Mouse (Mus musculus) activated CD4-positive, CD25-positive, alpha-beta regulatory T cell, adult 4 months (primary cell): Measurements from ENCODE around the gene Sox12. TPM values are rescaled to one million over a fixed set of nuclear protein-coding genes. Genes with fewer than 3 reads are reported as not detected.
"Not testable (repeated sequence)": the region's sequence is repeated elsewhere in the genome, so short reads cannot be mapped to it uniquely, and the experiment has no call there.

ENCODE experiments used
- ATAC-seq: one replicate; pipeline ENCODE4 v1.8.0; 2017
- polyA plus RNA-seq, 2 experiments: library from polyadenylated mRNA; unstranded; fragments of 100-300 nt; shearing (Covaris generic); gene quantifications; one replicate each; pipeline ENCODE4 v1.2.1; 2017

The Sox12 gene
- under 1 TPM; 0.30 to 0.33 TPM for polyA plus RNA-seq

DNA sequence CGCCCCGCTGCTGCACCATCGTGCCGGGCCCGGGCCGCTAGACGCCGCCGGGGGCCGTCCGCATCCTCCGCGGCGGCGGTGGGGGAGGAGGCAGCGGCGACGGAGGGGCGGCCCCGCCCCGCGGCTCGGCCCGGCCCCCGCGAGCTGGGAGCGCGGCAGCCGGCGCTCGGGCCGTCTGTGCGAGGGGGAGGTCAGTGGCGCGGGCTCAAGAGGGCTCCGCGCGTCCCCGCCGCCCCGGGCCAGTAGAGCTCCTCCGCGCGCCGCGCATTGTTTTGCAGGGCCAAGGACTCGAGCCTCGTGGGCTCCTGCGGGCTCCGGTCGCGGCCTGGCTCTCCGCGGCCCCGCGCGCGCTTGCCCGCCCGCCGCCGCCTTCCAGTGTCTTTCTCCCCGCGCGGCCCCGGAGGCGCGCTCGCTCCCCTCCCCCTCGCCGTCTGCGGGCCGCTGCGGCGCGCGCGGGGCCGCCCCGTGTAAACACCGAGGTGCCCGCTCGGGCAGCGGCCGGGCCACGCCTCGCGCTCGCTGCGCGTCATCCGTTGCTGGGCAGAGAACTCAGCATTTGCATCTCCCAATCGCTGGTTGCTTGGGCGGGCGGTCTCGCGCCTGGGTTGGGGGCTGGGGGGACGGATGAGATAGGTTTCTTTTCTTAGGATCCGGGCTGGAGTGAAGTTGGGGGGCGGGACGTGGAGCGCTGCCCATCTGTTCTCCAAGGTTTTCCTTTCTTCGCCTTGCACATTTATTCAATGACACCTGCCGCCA lies at the start of gene Sox12:
TSS of gene Sox12 (minus strand) at position 384 of the 756 bp plus-strand sequence.
- ATAC-seq = peak; percentile 70

GRCm38 (mm10) chr2:152447461-152447860 lies 49.6 kb upstream of the Sox12 start:
- no peak for ATAC-seq

DNA sequence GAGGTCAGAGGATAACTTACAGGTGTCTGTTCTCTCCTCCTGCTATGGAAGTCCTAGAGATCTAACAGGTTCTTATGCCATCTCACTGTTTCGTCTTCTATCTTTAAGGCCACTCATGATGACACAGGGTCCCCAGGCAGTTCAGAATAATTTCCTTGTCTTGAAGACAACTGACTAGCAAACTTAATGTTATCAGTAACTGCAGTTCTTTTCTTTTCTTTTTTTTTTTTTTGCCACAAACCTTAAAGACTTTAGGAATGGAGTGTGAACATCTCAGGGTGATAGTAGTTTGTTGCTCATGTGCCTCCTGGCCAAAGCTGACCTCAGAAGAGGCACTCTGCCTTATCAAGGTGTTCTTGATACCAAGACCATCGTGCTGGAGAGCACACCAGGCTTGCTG lies 48.8 kb upstream of the Sox12 start:
- ATAC-seq = no peak

GRCm38 (mm10) chr2:152443281-152443680 lies 45.4 kb upstream of the Sox12 start:
- no peak for ATAC-seq

DNA sequence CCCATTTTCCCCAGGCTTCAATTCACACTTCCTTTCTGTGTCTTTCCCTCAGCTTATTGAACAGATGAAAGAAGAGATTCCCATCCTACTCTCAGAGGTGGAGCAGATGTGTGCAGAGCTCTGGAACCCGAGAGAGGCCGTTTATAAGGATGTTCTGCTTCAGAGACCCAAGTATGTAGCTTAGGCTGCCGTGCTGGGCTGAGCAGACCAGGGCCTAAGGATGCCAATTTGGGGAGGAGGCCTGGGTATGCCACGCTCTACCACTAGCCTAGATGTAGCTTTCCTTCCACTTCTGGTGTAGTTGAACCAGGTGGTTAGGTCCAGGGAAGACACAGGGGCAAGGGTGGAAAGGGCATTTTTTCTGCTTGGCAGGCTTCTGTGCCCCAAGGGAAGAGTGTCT lies 44.5 kb upstream of the Sox12 start:
- ATAC-seq = no peak

- ATAC-seq = no peak
These were observed 42.0 kb upstream of the Sox12 start for GRCm38 (mm10) chr2:152439833-152440232.

DNA sequence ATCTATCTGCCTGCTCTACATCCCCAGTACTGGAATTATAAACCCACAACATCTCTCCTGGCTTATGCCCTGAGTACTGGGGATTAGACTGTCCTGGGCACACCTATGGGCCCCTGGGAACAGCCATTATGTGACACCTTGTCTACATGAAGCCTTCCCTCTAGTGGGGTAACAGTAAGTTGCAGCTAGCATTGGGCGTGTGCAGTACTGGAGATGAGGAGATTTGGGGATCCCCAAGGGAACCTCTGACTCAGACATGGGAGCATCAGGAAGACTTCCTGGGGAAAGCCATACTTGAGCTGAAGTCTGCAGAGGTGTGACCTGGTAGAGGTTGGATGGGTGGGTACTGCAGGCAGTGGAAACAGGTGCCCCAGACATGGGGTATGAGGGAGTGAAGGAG lies 41.1 kb upstream of the Sox12 start:
- ATAC-seq = no peak

- peak; percentile 65 for ATAC-seq
These were observed 39.4 kb upstream of the Sox12 start for GRCm38 (mm10) chr2:152436983-152437860.

DNA sequence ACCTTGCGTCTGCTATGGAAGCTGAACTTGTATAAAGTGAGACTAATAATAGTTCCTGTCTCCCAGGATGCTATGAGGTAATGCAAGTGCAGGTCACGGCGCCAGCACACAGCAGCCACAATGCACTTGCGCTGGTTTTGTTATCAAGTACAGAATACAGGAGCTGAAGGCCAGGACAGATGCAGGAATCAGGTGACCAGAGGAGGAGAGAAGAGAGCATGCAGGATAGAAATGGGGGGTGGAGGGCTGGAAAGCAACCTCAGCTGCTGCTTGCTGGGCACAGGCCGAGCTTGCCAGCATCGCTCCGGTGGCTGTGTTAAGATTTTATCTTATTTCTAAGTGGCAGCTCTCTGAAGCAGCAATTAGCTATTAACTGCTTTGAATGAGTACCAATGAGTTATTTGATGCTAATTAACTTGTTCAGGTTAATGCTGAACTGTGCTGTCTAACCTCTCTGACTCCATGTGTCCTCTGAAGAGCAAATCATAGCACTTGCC lies 38.6 kb upstream of the Sox12 start:
- ATAC-seq = no peak

DNA sequence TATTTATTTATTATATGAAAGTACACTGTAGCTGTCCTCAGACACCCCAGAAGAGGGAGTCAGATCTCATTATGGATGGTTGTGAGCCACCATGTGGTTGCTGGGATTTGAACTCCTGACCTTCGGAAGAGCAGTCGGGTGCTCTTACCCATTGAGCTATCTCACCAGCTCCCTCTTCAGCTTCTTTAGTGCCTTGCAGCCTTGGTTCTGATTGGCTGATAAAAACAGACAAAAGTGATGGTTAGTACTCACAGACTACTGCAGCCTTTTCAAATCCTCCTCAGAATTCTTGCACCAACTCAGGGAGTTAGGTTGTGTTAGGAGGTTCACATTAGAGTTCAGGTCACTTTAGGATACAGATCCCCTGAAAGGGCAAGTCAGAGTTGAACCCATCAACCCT lies 30.6 kb upstream of the Sox12 start:
- not testable (repeated sequence) for ATAC-seq

DNA sequence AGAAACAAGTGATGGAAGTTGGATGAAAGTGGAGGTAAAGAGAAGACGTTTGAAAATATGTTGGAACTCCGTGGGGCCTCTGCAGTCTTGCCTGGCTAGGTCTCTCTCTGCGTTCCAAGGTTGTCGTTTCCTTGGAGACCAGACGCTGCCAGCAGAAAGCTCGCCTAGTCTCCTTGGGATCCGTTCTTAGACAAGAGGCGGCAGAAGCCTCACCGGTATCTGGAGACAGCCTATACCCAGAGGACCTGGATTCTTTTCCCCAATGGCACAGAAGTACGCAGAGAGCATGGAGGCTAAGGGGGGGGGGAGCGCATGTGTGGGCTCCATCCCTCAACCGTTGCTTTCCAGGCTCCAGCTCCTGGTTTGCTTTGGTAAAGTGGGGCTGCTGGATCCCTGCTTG lies 29.6 kb upstream of the Sox12 start:
- no peak for ATAC-seq

DNA sequence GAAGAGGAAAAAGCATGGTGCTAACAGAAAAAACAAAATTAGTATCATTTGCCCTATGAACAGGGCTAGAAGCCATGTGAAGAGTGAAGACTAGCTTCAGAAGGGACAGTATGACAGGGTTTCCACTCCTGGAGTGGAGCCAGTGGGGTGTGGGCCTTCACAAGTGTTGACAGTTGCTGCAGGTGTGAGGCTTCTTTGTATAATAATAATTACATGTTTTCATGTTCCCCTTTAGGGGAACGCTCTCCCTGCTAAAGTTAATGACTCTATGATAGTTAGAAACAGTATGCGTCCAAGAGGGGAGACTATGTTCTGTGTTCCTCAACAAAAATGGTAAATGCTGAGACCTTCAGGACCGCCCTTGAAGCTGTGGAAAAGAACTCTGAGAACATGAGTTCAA lies 17.9 kb upstream of the Sox12 start:
- no peak for ATAC-seq

DNA sequence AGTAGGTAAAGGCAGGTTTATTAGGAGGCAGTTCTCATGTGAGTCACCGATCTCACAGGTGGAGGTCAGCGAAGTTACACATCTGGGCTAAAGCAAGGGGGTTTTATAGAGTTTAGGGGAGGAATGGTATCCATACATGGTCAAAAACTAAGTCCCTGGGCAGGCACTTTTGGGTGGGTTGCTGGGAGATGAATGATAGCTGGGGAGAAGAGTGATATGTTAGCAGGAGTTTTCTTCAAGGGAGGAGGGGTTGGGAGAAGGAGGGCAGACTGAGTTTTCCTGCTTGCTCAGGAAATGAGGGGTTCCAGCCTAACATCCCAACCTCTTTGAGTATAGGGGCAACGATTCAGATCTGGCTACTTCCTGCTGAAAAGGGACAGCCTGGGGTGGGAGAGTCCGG lies 17.4 kb upstream of the Sox12 start, which contains the start of gene 6820408C15Rik:
TSS of gene 6820408C15Rik (plus strand) at position 301 of the 400 bp plus-strand sequence.
- no peak for ATAC-seq

DNA sequence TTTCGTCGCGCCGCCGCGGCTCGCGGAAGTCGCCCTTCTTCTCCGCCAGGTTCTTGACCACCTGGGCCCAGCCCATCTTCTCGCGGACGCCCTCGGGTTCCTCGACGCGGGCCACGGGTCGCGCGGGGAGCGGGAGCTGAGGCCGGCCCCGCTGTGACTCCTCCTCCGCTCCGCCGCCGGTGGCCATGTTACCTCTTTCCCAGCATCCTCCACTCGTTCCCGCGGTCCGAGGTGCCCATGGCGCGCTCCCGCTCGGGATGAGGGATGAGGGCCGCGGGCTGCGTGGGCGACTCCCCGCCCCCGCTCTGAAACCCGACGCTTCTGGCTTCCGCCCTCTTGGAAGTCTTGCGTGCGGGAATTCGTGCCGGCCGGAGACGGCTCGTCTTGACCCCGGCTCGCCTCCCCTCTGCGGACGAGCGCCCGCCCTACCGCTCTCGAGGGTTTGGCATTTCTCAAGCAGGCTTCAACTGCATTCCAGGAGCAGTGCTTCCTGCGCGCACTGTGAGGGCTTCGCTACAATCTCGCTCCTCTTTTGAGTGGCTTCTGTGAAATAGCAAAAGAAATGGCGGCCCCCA lies 16.8 kb upstream of the Sox12 start, which contains the start of gene Zcchc3:
TSS of gene Zcchc3 (minus strand) at position 437 of the 575 bp plus-strand sequence.
- peak; percentile 71 for ATAC-seq

DNA sequence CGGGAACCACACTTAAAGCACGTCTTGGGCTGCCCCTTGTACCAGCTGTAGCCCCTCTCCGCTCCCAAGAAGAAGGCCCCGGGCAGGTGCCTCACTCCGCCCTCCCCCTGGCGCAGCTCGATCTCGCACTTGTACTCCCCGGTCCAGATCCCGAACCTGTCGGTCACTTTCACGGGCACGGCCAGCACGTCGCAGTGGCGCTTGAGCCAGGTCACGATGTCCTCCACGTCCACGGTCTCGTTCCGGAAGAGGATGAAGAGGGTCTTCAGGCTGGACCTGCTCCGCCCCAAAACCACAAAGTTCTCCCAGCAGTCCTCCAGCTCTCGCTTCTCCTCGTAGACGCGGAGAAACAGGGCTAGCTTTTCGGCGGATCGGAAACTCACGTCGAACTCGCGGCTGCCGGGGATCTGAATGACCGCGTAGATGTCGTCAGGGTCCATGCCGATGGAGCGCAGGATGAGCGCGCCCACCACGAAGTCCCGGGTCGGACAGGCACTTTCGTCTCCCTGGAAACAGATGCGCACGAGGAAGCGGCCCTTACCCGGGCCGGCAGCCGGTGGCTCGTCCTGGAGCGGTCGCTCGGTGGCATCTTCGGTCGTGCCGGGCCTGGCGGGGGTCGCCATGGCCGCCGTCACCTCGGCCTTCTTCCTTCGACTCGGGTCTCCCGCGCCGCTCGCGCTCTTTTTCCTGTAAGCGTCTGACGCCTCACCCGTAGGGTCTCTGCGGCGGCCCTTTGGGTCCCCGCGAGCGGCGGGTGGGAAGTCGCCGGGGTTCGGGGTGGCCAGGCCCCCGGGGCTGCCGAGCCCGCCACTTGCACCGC lies 16.1 kb upstream of the Sox12 start:
- peak; percentile 32 for ATAC-seq

GRCm38 (mm10) chr2:152413158-152413764 lies 15.4 kb upstream of the Sox12 start:
- ATAC-seq = no peak

GRCm38 (mm10) chr2:152412526-152413157 lies 14.8 kb upstream of the Sox12 start:
- no peak for ATAC-seq

GRCm38 (mm10) chr2:152411471-152411870 lies 13.6 kb upstream of the Sox12 start:
- no peak for ATAC-seq

DNA sequence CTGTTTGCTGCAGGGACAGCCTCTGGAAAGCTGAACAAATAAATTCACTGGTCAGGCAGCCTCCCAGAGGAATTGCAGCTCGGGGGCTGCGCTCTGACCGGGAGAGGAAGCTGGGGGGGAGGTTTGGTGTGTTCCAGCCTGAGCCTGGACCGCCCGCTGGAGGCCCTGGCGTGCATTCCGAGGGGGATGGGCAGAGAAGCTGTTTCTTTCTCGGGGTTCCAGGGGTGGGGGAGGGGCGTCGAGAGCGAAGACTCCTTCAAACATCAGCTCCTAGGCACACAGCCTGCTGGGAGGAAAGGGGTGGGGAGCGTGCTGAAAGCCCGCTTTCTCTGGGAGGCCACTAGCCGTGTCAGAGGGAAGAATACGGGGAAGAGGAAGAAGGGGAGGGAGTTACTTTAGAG lies 13.1 kb upstream of the Sox12 start:
- no peak for ATAC-seq

- no peak for ATAC-seq
These were observed 11.9 kb upstream of the Sox12 start for GRCm38 (mm10) chr2:152409781-152410180.

DNA sequence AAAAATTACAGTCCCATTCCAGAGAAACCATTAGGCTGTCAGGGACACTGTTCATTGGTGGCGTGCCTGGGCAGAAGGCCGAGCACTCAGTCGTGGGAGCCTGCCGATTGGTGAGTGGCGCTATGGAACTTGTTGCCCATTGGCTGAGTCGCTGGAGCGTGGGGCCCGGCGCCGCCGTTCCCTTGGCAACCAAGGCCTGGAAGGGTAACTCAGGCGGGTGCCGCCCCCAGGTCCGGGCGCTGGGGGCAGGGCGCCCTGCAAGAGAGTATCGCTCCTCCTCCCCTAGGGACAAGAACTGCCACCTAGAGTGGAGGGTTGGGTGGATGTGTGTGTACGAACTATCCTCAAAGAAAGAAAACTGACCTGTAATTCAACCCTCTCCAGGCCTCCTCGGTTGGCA lies 8.3 kb upstream of the Sox12 start:
- ATAC-seq = peak; percentile 92
